Mouse (Mus musculus) intestine, embryonic 16.5 days (tissue): ENCODE measurements around the gene Ccdc33. TPM values are rescaled to one million over a fixed set of nuclear protein-coding genes. Genes with fewer than 3 reads are reported as not detected.

Source experiments
- ATAC-seq: fragments of 200-750 bp; cut with Nextera tagmentation; 2 replicates; pipeline ENCODE4 v1.8.0; 2017; ENCODE audit warnings: moderate TSS enrichment, moderate library complexity
- H3K27ac ChIP-seq: fragments of 300-500 bp; sonication (generic); 2 replicates; pipeline ENCODE4 v1.5.1; 2014; ENCODE audit warnings: mild to moderate bottlenecking, low read length
- H3K27me3 ChIP-seq: fragments of 300-500 bp; sonication (generic); replicated peaks from 2 replicates; pipeline ENCODE4 v1.6.1; 2014; ENCODE audit warnings: low read length, control low read depth, mixed read lengths; ENCODE audit not compliant: control insufficient read depth, insufficient read depth
- H3K36me3 ChIP-seq: fragments of 300-500 bp; sonication (generic); 2 replicates; pipeline ENCODE4 v1.6.1; 2014; ENCODE audit warnings: low read length, control low read depth; ENCODE audit not compliant: control insufficient read depth, insufficient read depth
- H3K4me1 ChIP-seq: fragments of 300-500 bp; sonication (generic); 2 replicates; pipeline ENCODE4 v1.6.1; 2014; ENCODE audit warnings: low read length, control low read depth, mixed read lengths; ENCODE audit not compliant: control insufficient read depth, insufficient read depth
- H3K4me2 ChIP-seq: fragments of 300-500 bp; sonication (generic); 2 replicates; pipeline ENCODE4 v1.6.1; 2014; ENCODE audit warnings: low read depth, low read length, control low read depth
- H3K4me3 ChIP-seq: fragments of 300-500 bp; sonication (generic); 2 replicates; pipeline ENCODE4 v1.5.1; 2014; ENCODE audit warnings: mild to moderate bottlenecking, low read length
- H3K9ac ChIP-seq: fragments of 300-500 bp; sonication (generic); 2 replicates; pipeline ENCODE4 v1.6.1; 2014; ENCODE audit warnings: low read depth, low read length
- H3K9me3 ChIP-seq: fragments of 300-500 bp; sonication (generic); 2 replicates; pipeline ENCODE4 v1.6.1; 2016; ENCODE audit warnings: low read length, control low read depth; ENCODE audit not compliant: control insufficient read depth
- WGBS: fragments of 180-500 bp; shearing (Covaris S2); extraction: QIAGEN DNeasy Blood & Tissue Kit; methylation state at CpG from one replicate; pipeline ENCODE4 v1.1.7; 2014; 5-methylcytosine and 5-hydroxymethylcytosine counted together
- polyA plus RNA-seq: library from polyadenylated mRNA; unstranded; fragments of >200 nt; fragmentation: Nextera tagmentation; extraction: Ambion mirVana; gene quantifications from 2 replicates; pipeline ENCODE4 v1.2.1, GENCODE M21; 2015

The Ccdc33 gene
- polyA plus RNA-seq, 1 experiment from 2014 or later: 0.82 TPM

GRCm38 (mm10) chr9:58086861-58087260 is 31.8 kb downstream of the Ccdc33 start:
- Histone ChIP-seq H3K9ac (no peak overlapping the region), H3K36me3 (no peaks in the 10 kb centered on the region), H3K27me3 (no peaks in the 10 kb centered on the region), H3K9me3 (no peaks in the 10 kb centered on the region), H3K4me2 (no peak overlapping the region), H3K4me1 (peaks cover 6% of the 10 kb centered on the region; the same call in 1 of the 2 replicates), H3K4me3 (no peak overlapping the region), H3K27ac (no peak overlapping the region)
- WGBS: 53% methylated on average over 7 of the region's 7 CpGs
- ATAC-seq: no peak

DNA sequence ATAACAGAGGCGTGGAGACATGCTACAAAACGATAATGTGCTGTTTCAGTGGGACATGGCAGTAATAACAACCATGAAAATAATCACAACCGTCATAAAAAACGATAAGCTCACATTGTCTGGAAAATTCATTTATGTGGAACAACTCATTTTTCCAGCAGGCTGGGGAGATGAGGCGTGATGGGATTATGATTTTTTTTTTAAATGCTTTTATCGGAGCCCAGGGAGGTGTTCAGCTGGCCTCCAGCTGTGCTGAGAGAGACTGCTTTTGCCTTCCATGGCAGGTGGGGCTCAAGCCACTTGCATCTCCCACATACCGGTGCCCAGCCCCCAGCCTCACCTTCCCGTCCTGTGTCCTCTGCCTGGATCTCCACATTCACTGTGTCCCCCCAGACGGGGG is 32.4 kb downstream of the Ccdc33 start:
- Histone ChIP-seq H3K9me3 (no peaks in the 10 kb centered on the region), H3K4me1 (peaks cover 4% of the 10 kb centered on the region; the same call in 1 of the 2 replicates), H3K4me2 (no peak overlapping the region), H3K27me3 (no peaks in the 10 kb centered on the region), H3K36me3 (no peaks in the 10 kb centered on the region), H3K4me3 (no peak overlapping the region), H3K27ac (no peak overlapping the region), H3K9ac (no peak overlapping the region)
- ATAC-seq: no peak
- WGBS: 34% methylated on average over 9 of the region's 9 CpGs

DNA sequence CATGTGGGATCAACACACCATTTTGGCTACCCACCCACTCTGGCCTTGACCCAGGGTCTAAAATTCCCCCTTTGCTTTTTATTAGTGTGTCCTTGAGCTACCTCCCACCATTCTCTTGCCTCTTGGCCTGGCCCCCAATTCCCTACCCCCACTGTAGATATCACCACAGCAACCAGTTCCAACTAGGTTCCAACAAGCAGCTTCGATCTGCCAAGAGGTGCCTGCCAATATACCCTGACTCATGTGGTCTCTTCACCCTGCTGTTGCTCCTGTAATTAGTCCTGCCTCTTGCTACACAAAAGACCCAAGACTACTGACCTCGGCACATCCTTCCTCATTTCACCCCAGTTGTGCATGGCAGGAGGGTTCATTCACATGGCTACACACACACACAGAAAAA is 33.5 kb downstream of the Ccdc33 start:
- Histone ChIP-seq H3K4me3 (no peak overlapping the region), H3K9me3 (no peaks in the 10 kb centered on the region), H3K4me2 (no peak overlapping the region), H3K36me3 (no peaks in the 10 kb centered on the region), H3K27ac (no peak overlapping the region), H3K9ac (no peak overlapping the region), H3K4me1 (peaks cover 4% of the 10 kb centered on the region; the same call in 1 of the 2 replicates), H3K27me3 (no peaks in the 10 kb centered on the region)
- 34% methylated on average over 2 of the region's 2 CpGs for WGBS
- no peak for ATAC-seq

- H3K4me1 ChIP-seq: peaks cover 4% of the 10 kb centered on the region; the same call in 1 of the 2 replicates
- H3K27ac ChIP-seq: no peak overlapping the region
- no peak overlapping the region for H3K9ac ChIP-seq
- no peaks in the 10 kb centered on the region for H3K9me3 ChIP-seq
- no peak overlapping the region for H3K4me3 ChIP-seq
- H3K4me2 ChIP-seq: no peak overlapping the region
- 26% methylated on average over 8 of the region's 8 CpGs for WGBS
- H3K27me3 ChIP-seq: no peaks in the 10 kb centered on the region
- no peak for ATAC-seq
- no peaks in the 10 kb centered on the region for H3K36me3 ChIP-seq
Measured at GRCm38 (mm10) chr9:58084586-58084985, 34.0 kb downstream of the Ccdc33 start.

GRCm38 (mm10) chr9:58074561-58074960 is 44.1 kb downstream of the Ccdc33 start:
- H3K27me3 ChIP-seq: no peaks in the 10 kb centered on the region
- no peak overlapping the region for H3K4me2 ChIP-seq
- H3K4me1 ChIP-seq: no peaks in the 10 kb centered on the region
- H3K4me3 ChIP-seq: no peak overlapping the region
- H3K36me3 ChIP-seq: no peaks in the 10 kb centered on the region
- WGBS: 52% methylated on average over 3 of the region's 3 CpGs
- H3K9me3 ChIP-seq: no peaks in the 10 kb centered on the region
- no peak overlapping the region for H3K27ac ChIP-seq
- ATAC-seq: no peak
- no peak overlapping the region for H3K9ac ChIP-seq

- no peaks in the 10 kb centered on the region for H3K36me3 ChIP-seq
- no peak overlapping the region for H3K27ac ChIP-seq
- H3K4me3 ChIP-seq: no peak overlapping the region
- H3K9me3 ChIP-seq: no peaks in the 10 kb centered on the region
- 88% methylated on average over 3 of the region's 3 CpGs for WGBS
- no peaks in the 10 kb centered on the region; the same call in 1 of the 2 replicates for H3K4me1 ChIP-seq
- ATAC-seq: no peak
- H3K4me2 ChIP-seq: no peak overlapping the region
- H3K9ac ChIP-seq: no peak overlapping the region
- no peaks in the 10 kb centered on the region for H3K27me3 ChIP-seq
Measured at GRCm38 (mm10) chr9:58067546-58067945, 51.1 kb downstream of the Ccdc33 start.

DNA sequence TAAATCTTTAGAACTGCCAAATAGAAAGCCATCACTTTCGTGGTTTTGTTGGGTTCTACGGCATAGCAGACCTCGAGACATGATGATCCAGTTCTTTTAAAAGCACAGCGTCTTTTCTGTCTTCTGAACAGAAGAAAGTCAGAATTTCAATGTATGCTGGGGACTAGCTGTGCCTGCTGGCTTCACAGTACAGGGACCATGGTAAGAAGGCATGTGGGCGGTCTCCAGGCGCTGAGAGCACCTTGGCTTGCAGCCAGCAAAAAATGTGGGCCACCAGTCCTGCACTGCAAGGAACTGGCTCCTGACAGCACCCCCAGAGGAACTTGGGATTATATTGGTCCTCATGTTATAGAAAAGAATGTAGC is 51.9 kb downstream of the Ccdc33 start:
- no peak for ATAC-seq
- Histone ChIP-seq H3K9ac (no peak overlapping the region), H3K36me3 (no peaks in the 10 kb centered on the region), H3K27me3 (no peaks in the 10 kb centered on the region), H3K4me1 (no peaks in the 10 kb centered on the region; the same call in 1 of the 2 replicates), H3K27ac (no peak overlapping the region), H3K4me2 (no peak overlapping the region), H3K4me3 (no peak overlapping the region), H3K9me3 (no peaks in the 10 kb centered on the region)
- 70% methylated on average over 6 of the region's 6 CpGs for WGBS

DNA sequence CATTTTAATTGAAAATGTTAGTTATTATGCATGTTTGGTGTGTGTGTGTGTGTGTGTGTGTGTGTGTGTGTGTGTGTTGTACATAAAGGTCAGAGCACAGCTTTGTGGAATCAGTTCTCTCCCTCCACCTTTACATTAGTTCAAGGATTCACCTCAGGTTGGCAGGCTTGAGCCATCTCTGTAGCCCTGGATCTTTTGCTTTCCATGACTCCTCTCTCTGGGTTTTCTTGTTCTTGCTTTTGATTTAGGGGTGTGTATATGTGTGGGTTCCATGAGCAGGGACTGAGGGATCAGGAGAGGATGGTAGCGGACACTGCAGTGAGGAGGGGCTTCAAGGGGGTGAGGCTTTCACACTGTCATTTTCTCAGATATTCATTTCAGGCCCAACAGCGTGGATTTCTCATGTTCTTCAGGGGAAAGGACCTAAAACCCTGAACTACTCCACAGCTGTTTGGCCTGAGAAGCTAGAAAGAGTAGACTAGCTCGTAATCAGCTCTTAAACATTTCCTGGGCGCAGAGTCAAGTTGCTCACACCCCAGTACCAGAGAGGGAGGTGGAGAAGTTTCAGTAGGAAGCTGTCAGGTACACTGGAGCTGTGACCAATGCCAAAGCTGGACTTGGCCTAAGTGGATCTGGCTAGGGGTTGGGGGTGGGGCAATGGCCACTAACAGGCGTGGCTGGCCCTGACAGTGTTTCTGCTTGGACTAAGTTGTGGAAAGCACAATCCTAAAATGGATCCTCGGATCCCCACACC is 52.5 kb downstream of the Ccdc33 start:
- Histone ChIP-seq H3K4me2 (no peak overlapping the region), H3K27ac (no peak overlapping the region), H3K27me3 (no peaks in the 10 kb centered on the region), H3K36me3 (no peaks in the 10 kb centered on the region), H3K9ac (no peak overlapping the region), H3K4me1 (no peaks in the 10 kb centered on the region; the same call in 1 of the 2 replicates), H3K9me3 (no peaks in the 10 kb centered on the region), H3K4me3 (no peak overlapping the region)
- WGBS: 74% methylated on average over 6 of the region's 6 CpGs
- no peak for ATAC-seq

GRCm38 (mm10) chr9:58065532-58065931 is 53.1 kb downstream of the Ccdc33 start:
- WGBS: 58% methylated on average over 6 of the region's 6 CpGs
- H3K27ac ChIP-seq: no peak overlapping the region
- H3K27me3 ChIP-seq: no peaks in the 10 kb centered on the region
- H3K9ac ChIP-seq: no peak overlapping the region
- H3K4me2 ChIP-seq: no peak overlapping the region
- H3K9me3 ChIP-seq: no peaks in the 10 kb centered on the region
- H3K4me3 ChIP-seq: no peak overlapping the region
- no peaks in the 10 kb centered on the region for H3K36me3 ChIP-seq
- H3K4me1 ChIP-seq: no peaks in the 10 kb centered on the region; the same call in 1 of the 2 replicates
- ATAC-seq: no peak

DNA sequence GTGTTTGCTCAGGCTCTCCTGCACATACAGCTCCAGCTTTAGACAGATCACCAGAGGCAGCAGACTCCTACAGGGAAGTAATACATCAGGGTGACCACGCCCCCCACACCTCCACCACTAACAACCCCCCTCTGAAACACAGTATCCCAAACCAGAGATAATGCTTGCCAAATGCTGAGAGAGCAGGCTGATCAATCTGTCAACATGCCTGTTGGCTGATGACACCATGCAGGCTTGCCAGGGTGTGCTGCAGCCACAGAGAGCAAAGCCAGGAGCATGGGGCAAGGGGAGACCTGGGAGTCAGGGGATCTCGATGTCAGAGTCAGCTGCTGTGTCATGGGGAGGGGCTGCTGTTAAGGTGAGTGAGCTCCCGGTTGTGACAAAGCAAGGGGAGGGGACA is 55.1 kb downstream of the Ccdc33 start, which contains the start of gene Stra6:
Gene Stra6, plus strand, starts transcription at position 258 of the 400 bp plus-strand sequence.
- no peaks in the 10 kb centered on the region for H3K27me3 ChIP-seq

More for the DNA sequence above, 55.1 kb downstream of the Ccdc33 start, which contains the start of gene Stra6:
- Histone ChIP-seq H3K36me3 (no peaks in the 10 kb centered on the region), H3K27ac (no peak within 1 kb of the TSS), H3K4me3 (no peak within 1 kb of the TSS), H3K4me1 (no peaks in the 10 kb centered on the region; the same call in 1 of the 2 replicates), H3K4me2 (no peak within 1 kb of the TSS), H3K9ac (no peak within 1 kb of the TSS), H3K9me3 (no peaks in the 10 kb centered on the region)
- no peak for ATAC-seq
- whole genome bisulfite sequencing: 8% methylated on average over 3 of the region's 3 CpGs
